Mouse (Mus musculus) embryonic fibroblast, embryonic 13.5 days (primary cell): ENCODE results near the gene Aggf1. TPM values are rescaled to one million over a fixed set of nuclear protein-coding genes. Genes with fewer than 3 reads are reported as not detected.

Experiments
- H3K27ac ChIP-seq: 2 replicates; pipeline ENCODE4 v1.5.1; 2012; ENCODE audit warnings: low read length, control low read depth, inconsistent platforms; ENCODE audit not compliant: insufficient read depth
- H3K4me1 ChIP-seq: 2 replicates; pipeline ENCODE4 v1.6.1; 2011; ENCODE audit warnings: low read length; ENCODE audit not compliant: control insufficient read depth, insufficient read depth
- H3K4me3 ChIP-seq: 2 replicates; pipeline ENCODE4 v1.5.1; 2011; ENCODE audit warnings: mild to moderate bottlenecking, control low read depth, low read length; ENCODE audit not compliant: insufficient read depth
- CTCF ChIP-seq: IDR thresholded peaks from 2 replicates; pipeline ENCODE4 v1.5.1; 2011; ENCODE audit warnings: mild to moderate bottlenecking, control low read depth, low read length, moderate library complexity, borderline replicate concordance; ENCODE audit not compliant: insufficient read depth
- POLR2A ChIP-seq: IDR thresholded peaks from 2 replicates; pipeline ENCODE4 v1.6.1; 2011; ENCODE audit warnings: low read depth, mild to moderate bottlenecking, control low read depth, low read length, moderate library complexity
- polyA plus RNA-seq: library from polyadenylated mRNA; stranded (reverse); fragments of >200 nt; gene quantifications from 2 replicates; pipeline ENCODE4 v1.2.4, GENCODE M21; 2011; ENCODE audit warnings: low read depth; ENCODE audit not compliant: missing spikeins, insufficient read length

Gene Aggf1
- 24.1 and 24.2 TPM in 2 replicates for polyA plus RNA-seq

- Histone ChIP-seq H3K4me3 (peak within 1 kb of the TSS; percentile 100), H3K4me1 (peaks cover 3% of the 10 kb centered on the region; the same call in 1 of the 2 replicates), H3K27ac (peak within 1 kb of the TSS; percentile 45; the same call in 1 of the 2 replicates)
- peak; percentile 79; the same call in 1 of the 2 replicates for TF ChIP-seq POLR2A
- no peak for TF ChIP-seq CTCF
These were observed at the start of gene Aggf1 for GRCm38 (mm10) chr13:95374701-95375553. Gene Aggf1 (minus strand): TSS chr13:95375352.

GRCm38 (mm10) chr13:95424932-95425331 lies 49.8 kb upstream of the Aggf1 start:
- TF ChIP-seq POLR2A = no peak
- no peak for TF ChIP-seq CTCF
- no peak overlapping the region for H3K27ac ChIP-seq
- peaks cover 15% of the 10 kb centered on the region for H3K4me1 ChIP-seq
- no peak overlapping the region for H3K4me3 ChIP-seq

GRCm38 (mm10) chr13:95419204-95419749 lies 44.1 kb upstream of the Aggf1 start:
- H3K27ac ChIP-seq = no peak overlapping the region
- peaks cover 5% of the 10 kb centered on the region; the same call in 1 of the 2 replicates for H3K4me1 ChIP-seq
- no peak overlapping the region for H3K4me3 ChIP-seq
- TF ChIP-seq CTCF (no peak), POLR2A (no peak)

GRCm38 (mm10) chr13:95418575-95419203 lies 43.5 kb upstream of the Aggf1 start:
- Histone ChIP-seq H3K27ac (no peak overlapping the region), H3K4me3 (no peak overlapping the region), H3K4me1 (no peaks in the 10 kb centered on the region)
- TF ChIP-seq CTCF (no peak), POLR2A (no peak)

- Histone ChIP-seq H3K4me3 (no peak overlapping the region), H3K4me1 (no peaks in the 10 kb centered on the region), H3K27ac (no peak overlapping the region)
- TF ChIP-seq POLR2A (no peak), CTCF (no peak)
These were observed 37.1 kb upstream of the Aggf1 start for GRCm38 (mm10) chr13:95412257-95412656.

- Histone ChIP-seq H3K4me3 (no peak overlapping the region), H3K27ac (no peak overlapping the region), H3K4me1 (no peaks in the 10 kb centered on the region)
- TF ChIP-seq POLR2A = no peak
- TF ChIP-seq CTCF = no peak
These were observed 18.1 kb upstream of the Aggf1 start for GRCm38 (mm10) chr13:95393242-95393641.

GRCm38 (mm10) chr13:95389866-95390865 lies 15.0 kb upstream of the Aggf1 start:
- no peaks in the 10 kb centered on the region for H3K4me1 ChIP-seq
- H3K4me3 ChIP-seq = no peak overlapping the region
- TF ChIP-seq POLR2A = no peak
- TF ChIP-seq CTCF = peak; percentile 72; the same call in 1 of the 2 replicates
- H3K27ac ChIP-seq = no peak overlapping the region

GRCm38 (mm10) chr13:95388226-95388625 lies 13.1 kb upstream of the Aggf1 start:
- Histone ChIP-seq H3K27ac (no peak overlapping the region), H3K4me3 (no peak overlapping the region), H3K4me1 (no peaks in the 10 kb centered on the region)
- TF ChIP-seq POLR2A = no peak
- no peak for TF ChIP-seq CTCF

- TF ChIP-seq CTCF = no peak
- TF ChIP-seq POLR2A = no peak
- Histone ChIP-seq H3K4me1 (no peaks in the 10 kb centered on the region), H3K4me3 (no peak overlapping the region), H3K27ac (no peak overlapping the region)
These were observed 7.3 kb upstream of the Aggf1 start for GRCm38 (mm10) chr13:95382418-95382817.
